Comparison of ENCODE assay signal across 28 mouse cellular contexts in genomic region chr19:46658348-46658747, GRCm38 (mm10). TPM values are rescaled to one million over a fixed set of nuclear protein-coding genes. Genes with fewer than 3 reads are reported as not detected.
DNase-seq lines count a peak whose midpoint lies in the region; ATAC-seq and TF ChIP-seq lines count a peak whose summit lies in the region.
"Had no signal": no experiment of that assay in that cellular context is flagged by ENCODE, and none has a peak within 500 bp of the region (broad histone marks: within the 10 kb centered on the region; RNA-seq: fewer than 3 reads in every experiment).

No protein-coding gene starts in this region.

- H3K79me2 ChIP-seq in liver, adult 2 months (ENCODE audit: control insufficient read depth, insufficient read depth, low read length): no peaks in the 10 kb centered on the region
- H3K79me2 ChIP-seq in myocyte (ENCODE audit: control insufficient read depth, insufficient read depth): no peaks in the 10 kb centered on the region

- peak overlapping the region; percentile 46 for H3K9ac ChIP-seq in liver, adult 2 months (ENCODE audit: low read depth, low read length)
- H3K9ac ChIP-seq in liver, embryonic 11.5 days (ENCODE audit: low read depth, low read length): no peak overlapping the region
- H3K9ac ChIP-seq in intestine, embryonic 15.5 days: no peak overlapping the region
- H3K9ac ChIP-seq in intestine, postnatal 0 days (ENCODE audit: low read depth, low read length): no peak overlapping the region
- H3K9ac ChIP-seq: forebrain, embryonic 13.5 days; heart, embryonic 13.5 days; hindbrain, embryonic 13.5 days had no signal

- no peaks in the 10 kb centered on the region for H3K9me3 ChIP-seq in liver, embryonic 11.5 days (ENCODE audit: control insufficient read depth, low read length)
- H3K9me3 ChIP-seq in intestine, embryonic 15.5 days: no peaks in the 10 kb centered on the region
- no peaks in the 10 kb centered on the region for H3K9me3 ChIP-seq in intestine, postnatal 0 days (ENCODE audit: control insufficient read depth)
- H3K9me3 ChIP-seq: forebrain, embryonic 10.5 days; forebrain, embryonic 13.5 days; G1E; heart, embryonic 10.5 days; heart, embryonic 13.5 days; hindbrain, embryonic 10.5 days; hindbrain, embryonic 13.5 days had no signal

- peaks cover 30% of the 10 kb centered on the region for H3K4me1 ChIP-seq in liver, adult 2 months (ENCODE audit: control insufficient read depth, insufficient read depth, low read length)
- H3K4me1 ChIP-seq in liver, embryonic 11.5 days (replicated peaks; ENCODE audit: control insufficient read depth, insufficient read depth, low read length): peaks cover 2% of the 10 kb centered on the region; the same call in 1 of the 2 replicates
- 0 out of 2 replicates have a peak, but pooled peaks cover 5% of the 10 kb centered on the region for H3K4me1 ChIP-seq in intestine, embryonic 15.5 days (replicated peaks)
- H3K4me1 ChIP-seq in intestine, postnatal 0 days (replicated peaks; ENCODE audit: control insufficient read depth, insufficient read depth, low read length): 0 out of 2 replicates have a peak, but pooled peaks cover 3% of the 10 kb centered on the region
- H3K4me1 ChIP-seq: forebrain, embryonic 10.5 days; forebrain, embryonic 13.5 days; hindbrain, embryonic 10.5 days; hindbrain, embryonic 13.5 days had no signal

- H3K27ac ChIP-seq in liver, adult 2 months (replicated peaks; ENCODE audit: insufficient read depth, low read depth, low read length): peak overlapping the region; percentile 45
- H3K27ac ChIP-seq in liver, embryonic 11.5 days (ENCODE audit: low read depth, low read length): no peak overlapping the region; the same call in 1 of the 2 replicates
- no peak overlapping the region for H3K27ac ChIP-seq in intestine, embryonic 15.5 days
- no peak overlapping the region for H3K27ac ChIP-seq in intestine, postnatal 0 days (ENCODE audit: low read depth, low read length)
- H3K27ac ChIP-seq: forebrain, embryonic 10.5 days; forebrain, embryonic 13.5 days; heart, adult 2 months; heart, embryonic 13.5 days; hindbrain, embryonic 10.5 days; hindbrain, embryonic 13.5 days had no signal

- WGBS in liver, adult 2 months: 32% methylated on average over 7 of the region's 7 CpGs
- WGBS in liver, embryonic 11.5 days: 88% methylated on average over 7 of the region's 7 CpGs
- WGBS in intestine, embryonic 15.5 days: 94% methylated on average over 7 of the region's 7 CpGs
- WGBS in intestine, postnatal 0 days: 94% methylated on average over 7 of the region's 7 CpGs

- peak; percentile 96 for DNase-seq in liver, adult 2 months (ENCODE audit: extremely low read depth, low read depth, low spot score)
- DNase-seq in liver, embryonic 11.5 days (ENCODE audit: low spot score): no peak
- DNase-seq in frontal cortex, postnatal 25 days (ENCODE audit: low spot score in 2 of 2): no peak
- DNase-seq in right cerebral cortex, adult 18-20 months: no peak
- DNase-seq: adrenal gland, postnatal 10 days; adrenal gland, postnatal 36 days; cerebellum, adult 18-20 months; cerebellum, adult 9-10 months; gastrocnemius, postnatal 10 days had no signal

- no peak overlapping the region for H3K4me3 ChIP-seq in liver, adult 2 months (ENCODE audit: insufficient read depth, low read depth, low read length)
- H3K4me3 ChIP-seq in liver, embryonic 11.5 days (ENCODE audit: low read depth, low read length): no peak overlapping the region
- H3K4me3 ChIP-seq in intestine, embryonic 15.5 days (replicated peaks): no peak overlapping the region
- no peak overlapping the region for H3K4me3 ChIP-seq in intestine, postnatal 0 days (ENCODE audit: low read depth, low read length)
- no peak overlapping the region for H3K4me3 ChIP-seq in myocyte
- H3K4me3 ChIP-seq: forebrain, embryonic 10.5 days; forebrain, embryonic 13.5 days; heart, adult 2 months; heart, embryonic 10.5 days; heart, embryonic 13.5 days; hindbrain, embryonic 10.5 days; hindbrain, embryonic 13.5 days had no signal

- H3K27me3 ChIP-seq in liver, adult 2 months (ENCODE audit: control insufficient read depth, insufficient read depth, low read length): no peaks in the 10 kb centered on the region
- H3K27me3 ChIP-seq in liver, embryonic 11.5 days (replicated peaks; ENCODE audit: control insufficient read depth, insufficient read depth, low read length): no peaks in the 10 kb centered on the region
- H3K27me3 ChIP-seq in intestine, embryonic 15.5 days (replicated peaks): no peaks in the 10 kb centered on the region
- H3K27me3 ChIP-seq in intestine, postnatal 0 days (replicated peaks; ENCODE audit: control insufficient read depth, insufficient read depth, low read length): no peaks in the 10 kb centered on the region
- H3K27me3 ChIP-seq in myocyte (ENCODE audit: control insufficient read depth, insufficient read depth, insufficient read length): no peaks in the 10 kb centered on the region
- H3K27me3 ChIP-seq: CH12.LX; forebrain, embryonic 13.5 days; heart, embryonic 13.5 days; hindbrain, embryonic 13.5 days; Patski had no signal

- H3K36me3 ChIP-seq in liver, adult 2 months (ENCODE audit: control insufficient read depth, insufficient read depth, low read length): peaks cover 22% of the 10 kb centered on the region
- H3K36me3 ChIP-seq in liver, embryonic 11.5 days (ENCODE audit: control insufficient read depth, insufficient read depth, low read length): peaks cover 36% of the 10 kb centered on the region
- peaks cover 30% of the 10 kb centered on the region for H3K36me3 ChIP-seq in intestine, embryonic 15.5 days
- peaks cover 32% of the 10 kb centered on the region for H3K36me3 ChIP-seq in intestine, postnatal 0 days (ENCODE audit: control insufficient read depth, insufficient read depth)
- peaks cover 16% of the 10 kb centered on the region for H3K36me3 ChIP-seq in myocyte (ENCODE audit: control insufficient read depth, insufficient read depth)

- TF ChIP-seq POLR2A in liver, adult 2 months (IDR thresholded peaks at IDR 0.05; ENCODE audit: extremely low read depth, insufficient read depth, low read length): no peak
- no peak for TF ChIP-seq POLR2A in myocyte (IDR thresholded peaks at IDR 0.05; ENCODE audit: insufficient read length, low read depth)

- ATAC-seq in liver, embryonic 11.5 days (replicated peaks; ENCODE audit: low FRiP score): no peak
- 0 out of 2 replicates have a peak, but pooled peaks have one; percentile 19 for ATAC-seq in intestine, embryonic 15.5 days
- 0 out of 2 replicates have a peak, but pooled peaks have one; percentile 9 for ATAC-seq in intestine, postnatal 0 days
- ATAC-seq: forebrain, embryonic 13.5 days; forebrain, embryonic 16.5 days; hindbrain, embryonic 16.5 days; Patski had no signal

- H3K4me2 ChIP-seq in liver, embryonic 11.5 days: no peak overlapping the region
- no peak overlapping the region for H3K4me2 ChIP-seq in intestine, embryonic 15.5 days (replicated peaks)
- H3K4me2 ChIP-seq in intestine, postnatal 0 days (replicated peaks; ENCODE audit: low read depth): no peak overlapping the region; the same call in 1 of the 2 replicates
- H3K4me2 ChIP-seq in myocyte (ENCODE audit: low read depth): no peak overlapping the region
- H3K4me2 ChIP-seq: forebrain, embryonic 13.5 days; heart, embryonic 13.5 days; hindbrain, embryonic 13.5 days had no signal

- TF ChIP-seq CTCF in liver, adult 2 months (IDR thresholded peaks at IDR 0.05; ENCODE audit: low read depth, low read length): no peak
- no peak for TF ChIP-seq CTCF in intestine, postnatal 0 days (IDR thresholded peaks at IDR 0.05; ENCODE audit: low read depth)

- H3ac ChIP-seq in myocyte (ENCODE audit: control insufficient read depth, insufficient read length): no peak overlapping the region

TF ChIP-seq in myocyte, 11 proteins besides CTCF, POLR2A, EP300 and RAD21:
- TF ChIP-seq E2F4 (IDR thresholded peaks at IDR 0.05; ENCODE audit: insufficient read depth) (no peak), POLR2AphosphoS2 (IDR thresholded peaks at IDR 0.05; ENCODE audit: insufficient read length, low read depth) (peak; percentile 77)

RNA-seq across cellular contexts. Expression of gene Cyp17a1, which starts 14.6 kb away (rescaled TPM):
- 106 and 193 TPM in 2 replicates for total RNA-seq in liver, adult 2 months (2014; rRNA removed)
- polyA plus RNA-seq in liver, adult 2 months (2012; rRNA removed): 85.1 and 113 TPM in 2 replicates
- polyA plus RNA-seq in liver, embryonic 11.5 days (2014; fragmentation: Nextera tagmentation; extraction: Ambion mirVana): 0.27 and 0.30 TPM in 2 replicates
- polyA plus RNA-seq in intestine, embryonic 15.5 days (2015; fragmentation: Nextera tagmentation; extraction: Ambion mirVana): 0.30 TPM in 1 of 2 replicates, not detected in the other
- polyA plus RNA-seq in intestine, postnatal 0 days (2015; fragmentation: Nextera tagmentation; extraction: Ambion mirVana): not detected in 2 replicates
- not detected for polyA plus RNA-seq in myocyte (2012; fragmentation: generic; extraction: Trizol)
- total RNA-seq: CH12.LX; gastrocnemius, postnatal 10 days; gastrocnemius, postnatal 36 days; granulocyte monocyte progenitor cell, adult 5-6 weeks; heart, adult 2 months; heart, postnatal 36 days had no signal
- polyA plus RNA-seq: embryonic facial prominence, embryonic 11.5 days; forebrain, embryonic 10.5 days; forebrain, embryonic 13.5 days; G1E; hindbrain, embryonic 10.5 days; hindbrain, embryonic 13.5 days; hindbrain, embryonic 16.5 days; Patski had no signal

RNA-seq across cellular contexts. Expression of gene Borcs7, which starts 31.4 kb away (rescaled TPM):
- 4.8 TPM in 2 replicates for total RNA-seq in liver, adult 2 months (2014; rRNA removed)
- 2.9 and 3.9 TPM in 2 replicates for polyA plus RNA-seq in liver, adult 2 months (2012; rRNA removed)
- 9.9 and 13.8 TPM in 2 replicates for polyA plus RNA-seq in liver, embryonic 11.5 days (2014; fragmentation: Nextera tagmentation; extraction: Ambion mirVana)
- 14.5 and 15.2 TPM in 2 replicates for polyA plus RNA-seq in intestine, embryonic 15.5 days (2015; fragmentation: Nextera tagmentation; extraction: Ambion mirVana)
- 13.5 and 14.4 TPM in 2 replicates for polyA plus RNA-seq in intestine, postnatal 0 days (2015; fragmentation: Nextera tagmentation; extraction: Ambion mirVana)
- 5.3 TPM for polyA plus RNA-seq in myocyte (2012; fragmentation: generic; extraction: Trizol)

RNA-seq across cellular contexts. Expression of gene As3mt, which starts 48.9 kb away (rescaled TPM):
- total RNA-seq in liver, adult 2 months (2014; rRNA removed): 57.8 and 67.9 TPM in 2 replicates
- polyA plus RNA-seq in liver, adult 2 months (2012; rRNA removed): 19.3 and 29.3 TPM in 2 replicates
- polyA plus RNA-seq in liver, embryonic 11.5 days (2014; fragmentation: Nextera tagmentation; extraction: Ambion mirVana): 26.0 and 29.3 TPM in 2 replicates
- polyA plus RNA-seq in intestine, embryonic 15.5 days (2015; fragmentation: Nextera tagmentation; extraction: Ambion mirVana): 59.4 and 63.4 TPM in 2 replicates
- polyA plus RNA-seq in intestine, postnatal 0 days (2015; fragmentation: Nextera tagmentation; extraction: Ambion mirVana): 46.4 and 49.0 TPM in 2 replicates
- polyA plus RNA-seq in myocyte (2012; fragmentation: generic; extraction: Trizol): 4.1 TPM
- polyA plus RNA-seq: G1E had no signal

RNA-seq across cellular contexts. Expression of gene Wbp1l, which starts 59.5 kb away (rescaled TPM):
- 66.7 and 90.9 TPM in 2 replicates for total RNA-seq in liver, adult 2 months (2014; rRNA removed)
- 140 and 169 TPM in 2 replicates for polyA plus RNA-seq in liver, adult 2 months (2012; rRNA removed)
- polyA plus RNA-seq in liver, embryonic 11.5 days (2014; fragmentation: Nextera tagmentation; extraction: Ambion mirVana): 36.6 and 40.7 TPM in 2 replicates
- polyA plus RNA-seq in intestine, embryonic 15.5 days (2015; fragmentation: Nextera tagmentation; extraction: Ambion mirVana): 39.5 and 40.7 TPM in 2 replicates
- polyA plus RNA-seq in intestine, postnatal 0 days (2015; fragmentation: Nextera tagmentation; extraction: Ambion mirVana): 33.1 and 35.2 TPM in 2 replicates
- 39.8 TPM for polyA plus RNA-seq in myocyte (2012; fragmentation: generic; extraction: Trizol)

Comparison
In these comparisons a context has a peak if more than half of its experiments do, and no peak if none do; other contexts are left out.
1. RNA of gene Cyp17a1, which starts 14.6 kb away (polyA plus RNA-seq): 85.1 to 113 TPM in liver, adult 2 months; 0.27 to 0.30 TPM in liver, embryonic 11.5 days, 0.30 TPM in intestine, embryonic 15.5 days, not detected in intestine, postnatal 0 days and not detected in myocyte (single experiment); every median in the first group is over 10 times any median in the second.